ENCODE assay signal across 11 mouse cellular contexts in the genomic region with DNA sequence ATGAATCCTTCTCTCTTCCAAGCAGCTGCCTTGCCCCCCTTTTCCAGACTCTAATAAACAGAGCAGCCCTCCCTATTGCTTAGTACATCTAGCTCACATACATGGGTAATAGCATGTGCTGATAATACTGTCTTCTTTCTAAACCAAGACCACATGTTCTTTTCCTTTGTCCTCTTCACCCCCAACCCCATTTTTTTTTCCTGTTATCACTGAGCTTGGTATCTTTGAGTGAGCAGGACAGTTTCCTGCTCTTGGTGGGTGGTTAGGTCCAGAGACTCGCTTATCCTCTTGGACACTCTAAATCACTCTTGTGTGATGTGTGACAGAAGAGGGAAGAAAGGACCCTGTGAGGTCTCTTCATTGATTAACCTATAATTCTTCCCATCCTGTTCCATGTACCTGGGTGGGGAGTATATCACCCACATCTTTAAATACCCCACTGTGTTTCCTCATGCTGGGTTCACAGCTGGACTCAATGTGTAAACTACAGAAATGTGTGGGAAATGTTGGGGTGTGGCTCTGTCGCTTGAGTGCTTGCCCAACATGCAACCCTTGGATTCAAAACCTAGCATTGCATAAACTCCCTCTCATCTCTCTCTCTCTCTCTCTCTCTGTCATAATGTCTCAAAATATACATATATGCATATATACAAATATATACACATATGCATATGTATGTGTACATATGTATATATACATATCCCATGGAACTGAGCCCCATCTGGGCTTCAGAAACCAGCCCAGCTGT. TPM values are rescaled to one million over a fixed set of nuclear protein-coding genes. Genes with fewer than 3 reads are reported as not detected.
DNase-seq lines count a peak whose midpoint lies in the region; ATAC-seq and TF ChIP-seq lines count a peak whose summit lies in the region.
"Had no signal": no experiment of that assay in that cellular context is flagged by ENCODE, and none has a peak within 500 bp of the region (broad histone marks: within the 10 kb centered on the region; RNA-seq: fewer than 3 reads in every experiment).

No protein-coding gene starts in this region.

- 32% methylated on average over 2 of the region's 2 CpGs for WGBS in lung, postnatal 0 days
- WGBS in midbrain, embryonic 12.5 days = 86% methylated on average over 2 of the region's 2 CpGs
- 54% methylated on average over 2 of the region's 2 CpGs for WGBS in stomach, postnatal 0 days

- no peak overlapping the region for H3K4me3 ChIP-seq in lung, postnatal 0 days (ENCODE audit: low read depth, low read length)
- no peak overlapping the region for H3K4me3 ChIP-seq in embryonic fibroblast, embryonic 13.5 days (ENCODE audit: insufficient read depth, low read length)
- H3K4me3 ChIP-seq in midbrain, embryonic 12.5 days = no peak overlapping the region
- H3K4me3 ChIP-seq in stomach, postnatal 0 days (ENCODE audit: low read depth, low read length) = no peak overlapping the region
- H3K4me3 ChIP-seq: erythroblast, embryonic 14.5 days; heart, embryonic 10.5 days had no signal

- TF ChIP-seq CTCF in lung, postnatal 0 days (IDR thresholded peaks at IDR 0.05) = no peak
- TF ChIP-seq CTCF in embryonic fibroblast, embryonic 13.5 days (IDR thresholded peaks at IDR 0.05; ENCODE audit: borderline replicate concordance, insufficient read depth, low read length) = no peak
- no peak for TF ChIP-seq CTCF in stomach, postnatal 0 days (IDR thresholded peaks at IDR 0.05; ENCODE audit: low read depth)

- no peaks in the 10 kb centered on the region for H3K36me3 ChIP-seq in lung, postnatal 0 days (ENCODE audit: insufficient read depth, low read length)
- no peaks in the 10 kb centered on the region for H3K36me3 ChIP-seq in midbrain, embryonic 12.5 days
- H3K36me3 ChIP-seq in stomach, postnatal 0 days (ENCODE audit: control insufficient read depth, insufficient read depth, low read length) = no peaks in the 10 kb centered on the region
- H3K36me3 ChIP-seq: heart, embryonic 10.5 days had no signal

- no peak overlapping the region for H3K4me2 ChIP-seq in lung, postnatal 0 days (replicated peaks; ENCODE audit: low read depth, low read length)
- no peak overlapping the region for H3K4me2 ChIP-seq in midbrain, embryonic 12.5 days (replicated peaks)
- no peak overlapping the region for H3K4me2 ChIP-seq in stomach, postnatal 0 days (replicated peaks; ENCODE audit: low read depth)

- peak overlapping the region; percentile 8; the same call in 1 of the 2 replicates for H3K27ac ChIP-seq in lung, postnatal 0 days (ENCODE audit: low read length)
- H3K27ac ChIP-seq in embryonic fibroblast, embryonic 13.5 days (ENCODE audit: insufficient read depth, low read length) = peak overlapping the region; percentile 91
- H3K27ac ChIP-seq in midbrain, embryonic 12.5 days (replicated peaks) = peak overlapping the region; percentile 68
- peak overlapping the region; percentile 82 for H3K27ac ChIP-seq in stomach, postnatal 0 days (replicated peaks)
- H3K27ac ChIP-seq: heart, embryonic 10.5 days had no signal

- DNase-seq in lung, postnatal 0 days (ENCODE audit: low spot score) = peak; percentile 59
- DNase-seq in lung, postnatal 36 days = no peak
- no peak for DNase-seq in stomach, postnatal 0 days (ENCODE audit: low spot score)
- DNase-seq in urinary bladder, postnatal 4 days (ENCODE audit: low spot score in 2 of 2) = no peak
- DNase-seq in cerebellum, postnatal 4 days (ENCODE audit: low spot score in 2 of 2) = no peak
- DNase-seq: liver, postnatal 0 days had no signal

- no peak for TF ChIP-seq EP300 in lung, postnatal 0 days (IDR thresholded peaks at IDR 0.05)
- TF ChIP-seq EP300 in stomach, postnatal 0 days (optimal IDR thresholded peaks at IDR 0.05) = no peak

- no peak for TF ChIP-seq POLR2A in embryonic fibroblast, embryonic 13.5 days (IDR thresholded peaks at IDR 0.05; ENCODE audit: low read depth, low read length)

- H3K9me3 ChIP-seq in lung, postnatal 0 days (ENCODE audit: low read length) = no peaks in the 10 kb centered on the region
- H3K9me3 ChIP-seq in midbrain, embryonic 12.5 days = no peaks in the 10 kb centered on the region
- no peaks in the 10 kb centered on the region for H3K9me3 ChIP-seq in stomach, postnatal 0 days (ENCODE audit: control insufficient read depth, low read length)
- H3K9me3 ChIP-seq: heart, embryonic 10.5 days had no signal

- peaks cover 8% of the 10 kb centered on the region; the same call in 1 of the 2 replicates for H3K4me1 ChIP-seq in lung, postnatal 0 days (ENCODE audit: insufficient read depth, low read depth, low read length)
- peaks cover 4% of the 10 kb centered on the region; the same call in 1 of the 2 replicates for H3K4me1 ChIP-seq in embryonic fibroblast, embryonic 13.5 days (ENCODE audit: control insufficient read depth, insufficient read depth, low read length)
- H3K4me1 ChIP-seq in midbrain, embryonic 12.5 days = peaks cover 23% of the 10 kb centered on the region
- H3K4me1 ChIP-seq in stomach, postnatal 0 days (replicated peaks; ENCODE audit: control insufficient read depth, insufficient read depth) = peaks cover 8% of the 10 kb centered on the region

- H3K9ac ChIP-seq in lung, postnatal 0 days (replicated peaks; ENCODE audit: low read depth) = no peak overlapping the region
- H3K9ac ChIP-seq in midbrain, embryonic 12.5 days (replicated peaks) = no peak overlapping the region
- no peak overlapping the region for H3K9ac ChIP-seq in stomach, postnatal 0 days (ENCODE audit: low read length)
- H3K9ac ChIP-seq: liver, postnatal 0 days had no signal

- peak; percentile 30; the same call in 1 of the 2 replicates for ATAC-seq in lung, postnatal 0 days
- 0 out of 2 replicates have a peak, but pooled peaks have one; percentile 3 for ATAC-seq in midbrain, embryonic 12.5 days (ENCODE audit: low FRiP score, low read depth)
- ATAC-seq in stomach, postnatal 0 days (ENCODE audit: low FRiP score, low TSS enrichment) = 0 out of 2 replicates have a peak, but pooled peaks have one; percentile 45
- ATAC-seq: liver, postnatal 0 days had no signal

- no peaks in the 10 kb centered on the region for H3K27me3 ChIP-seq in lung, postnatal 0 days (replicated peaks; ENCODE audit: insufficient read depth, low read length)
- H3K27me3 ChIP-seq in midbrain, embryonic 12.5 days = peaks cover 74% of the 10 kb centered on the region
- no peaks in the 10 kb centered on the region for H3K27me3 ChIP-seq in stomach, postnatal 0 days (ENCODE audit: control insufficient read depth, insufficient read depth, low read length)
- H3K27me3 ChIP-seq: CH12.LX had no signal

RNA-seq across cellular contexts. Expression of gene Nmnat2, which starts 58.9 kb away (rescaled TPM):
- 4.5 and 4.8 TPM in 2 replicates for polyA plus RNA-seq in lung, postnatal 0 days (2015; fragmentation: Nextera tagmentation; extraction: Ambion mirVana)
- polyA plus RNA-seq in embryonic fibroblast, embryonic 13.5 days (2011; ENCODE audit: insufficient read length, low read depth, missing spikeins) = 26.7 and 30.4 TPM in 2 replicates
- 26.9 and 28.3 TPM in 2 replicates for polyA plus RNA-seq in midbrain, embryonic 12.5 days (2016; fragmentation: Nextera tagmentation; extraction: Ambion mirVana)
- polyA plus RNA-seq in stomach, postnatal 0 days (2015; fragmentation: Nextera tagmentation; extraction: Ambion mirVana) = 1.2 and 1.3 TPM in 2 replicates
- polyA plus RNA-seq: erythroblast, embryonic 14.5 days had no signal

Comparison
In these comparisons a context has a peak if more than half of its experiments do, and no peak if none do; other contexts are left out.
1. H3K27ac ChIP-seq: peak in every context shown above with its lines; median percentile 91 in embryonic fibroblast, embryonic 13.5 days; 82 in stomach, postnatal 0 days; 68 in midbrain, embryonic 12.5 days; 8 in lung, postnatal 0 days.